Mouse (Mus musculus) gastrocnemius, adult 18-20 months (tissue): ENCODE data around the gene Gsc. TPM values are rescaled to one million over a fixed set of nuclear protein-coding genes. Genes with fewer than 3 reads are reported as not detected.
A peak's percentile ranks its signal among the peaks of the same experiment; 100 is the strongest.
"Not testable (repeated sequence)": the region's sequence is repeated elsewhere in the genome, so short reads cannot be mapped to it uniquely, and the experiment has no call there.

ENCODE experiments used
- DNase-seq: peaks from one replicate; pipeline ENCODE4 v3.0.0; 2021; ENCODE audit warnings: low spot score
- total RNA-seq, 2 experiments: library from RNA; stranded (reverse); gene quantifications; 2 replicates each; pipeline ENCODE4 v1.2.3; 2021

Gene Gsc
- total RNA-seq, 2 experiments from 2014 or later: not detected

DNA sequence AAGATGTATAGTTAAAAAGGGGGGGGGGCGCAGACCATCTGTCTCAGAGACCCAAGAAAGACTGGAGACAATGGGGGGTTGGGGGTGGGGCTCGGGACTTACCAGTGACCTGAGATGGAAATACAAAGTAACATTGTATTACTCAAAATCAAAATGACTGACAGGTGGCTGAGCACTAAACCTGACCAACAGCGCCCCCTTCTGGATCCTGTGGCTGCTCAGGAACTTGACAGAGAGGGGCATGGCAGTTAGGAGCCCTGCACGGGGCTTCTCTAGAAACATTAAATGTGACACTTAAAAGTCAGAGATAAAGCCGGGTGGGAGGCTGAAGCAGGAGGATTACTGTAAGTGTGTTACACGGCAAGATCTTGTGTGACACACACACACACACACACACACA is 13.8 kb downstream of the Gsc start:
- no peak for DNase-seq

DNA sequence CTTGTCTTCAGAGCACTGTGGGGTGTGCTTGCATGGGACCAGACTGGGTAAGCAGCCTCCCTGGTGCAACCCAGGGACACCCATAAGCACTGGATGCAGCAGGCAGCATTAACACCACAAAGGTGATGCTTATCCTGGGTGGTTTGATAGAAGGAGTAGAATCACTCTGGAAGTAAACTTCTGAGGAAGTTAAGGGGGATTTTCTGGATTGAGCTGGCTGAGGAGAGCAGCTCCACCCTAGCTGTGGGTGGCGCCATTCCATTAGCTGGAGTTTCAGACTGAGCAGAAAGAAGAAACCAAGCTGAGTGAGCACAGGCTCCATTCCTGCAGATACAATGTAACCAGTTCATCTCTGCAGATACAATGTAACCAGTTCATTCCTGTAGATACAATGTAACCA is 20.1 kb downstream of the Gsc start:
- DNase-seq: no peak

DNA sequence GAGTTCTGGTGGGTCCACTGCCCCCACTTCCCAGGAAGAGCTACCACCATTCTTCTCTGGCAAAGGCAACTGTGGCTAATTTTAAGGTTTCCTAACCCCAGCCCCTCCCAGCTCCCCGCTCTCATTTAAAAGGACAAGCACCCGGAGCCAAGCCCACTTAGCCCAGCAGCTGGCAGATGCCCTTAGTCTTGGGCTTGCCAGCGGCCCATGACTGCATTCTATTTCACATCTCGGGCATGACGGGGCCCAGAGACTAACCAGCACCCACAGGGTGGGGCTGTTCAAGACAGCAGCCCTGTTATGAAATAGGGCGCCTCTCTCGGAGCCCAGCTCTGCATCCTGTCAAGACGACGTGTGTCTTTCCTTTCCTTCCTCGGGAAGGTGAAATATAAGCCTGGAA is 22.9 kb downstream of the Gsc start:
- no peak for DNase-seq

DNA sequence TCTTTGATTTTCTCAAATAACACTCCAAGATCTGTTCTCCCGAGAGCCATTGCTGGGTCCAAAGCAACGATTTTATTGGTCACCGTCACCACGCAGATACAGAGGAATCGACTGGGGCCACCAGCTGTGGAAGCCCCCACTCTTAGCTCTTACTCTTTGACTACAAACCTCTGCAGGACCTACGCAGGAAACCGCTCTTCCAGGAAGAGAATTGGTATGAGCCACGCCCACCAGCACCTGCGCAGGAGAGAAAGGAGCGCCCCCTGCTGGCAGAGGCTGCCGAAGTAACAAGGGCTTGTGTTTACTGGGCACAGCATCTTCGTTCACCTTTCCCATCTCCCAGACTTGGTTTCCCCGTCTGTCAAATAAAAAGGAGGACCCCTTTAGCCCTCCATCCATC is 25.0 kb downstream of the Gsc start:
- no peak for DNase-seq

DNA sequence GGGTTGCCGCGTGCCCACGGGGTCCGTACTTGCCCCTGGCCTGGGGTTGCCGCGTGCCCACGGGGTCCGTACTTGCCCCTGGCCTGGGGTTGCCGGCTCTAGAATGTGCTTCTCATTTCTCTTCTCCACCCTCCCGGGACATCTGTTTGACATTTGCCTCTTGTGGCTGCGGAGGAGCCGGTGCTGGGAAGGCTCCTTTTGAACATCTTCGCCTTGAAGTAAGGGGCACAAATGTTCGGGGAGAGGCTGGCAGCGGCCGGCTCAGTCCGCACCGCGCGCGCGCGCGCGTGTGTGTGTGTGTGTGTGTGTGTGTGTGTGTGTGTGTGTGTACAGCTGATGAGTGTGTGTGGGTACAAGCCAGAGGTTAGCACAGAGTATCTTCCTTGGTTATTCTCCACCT is 26.1 kb downstream of the Gsc start:
- DNase-seq: not testable (repeated sequence)

DNA sequence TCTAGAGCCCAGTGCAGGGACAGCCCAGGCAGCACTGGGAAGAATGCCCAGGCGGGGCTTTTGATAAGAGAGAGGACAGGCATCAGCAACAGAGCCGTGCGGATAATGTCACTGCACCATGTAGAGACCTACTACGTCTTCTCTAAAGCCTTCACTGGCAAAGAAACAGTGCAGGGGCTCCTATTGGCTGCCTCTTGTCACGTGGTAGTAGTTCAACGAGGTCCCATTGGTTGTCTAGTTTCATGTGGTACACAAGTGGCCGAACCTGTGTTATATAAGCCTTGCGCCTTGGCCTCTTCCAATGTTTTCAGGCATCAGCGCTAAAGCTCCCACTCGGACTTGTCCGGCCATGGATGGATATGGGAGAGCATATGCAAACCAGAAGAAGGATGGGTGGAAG is 29.4 kb downstream of the Gsc start:
- DNase-seq: no peak

DNA sequence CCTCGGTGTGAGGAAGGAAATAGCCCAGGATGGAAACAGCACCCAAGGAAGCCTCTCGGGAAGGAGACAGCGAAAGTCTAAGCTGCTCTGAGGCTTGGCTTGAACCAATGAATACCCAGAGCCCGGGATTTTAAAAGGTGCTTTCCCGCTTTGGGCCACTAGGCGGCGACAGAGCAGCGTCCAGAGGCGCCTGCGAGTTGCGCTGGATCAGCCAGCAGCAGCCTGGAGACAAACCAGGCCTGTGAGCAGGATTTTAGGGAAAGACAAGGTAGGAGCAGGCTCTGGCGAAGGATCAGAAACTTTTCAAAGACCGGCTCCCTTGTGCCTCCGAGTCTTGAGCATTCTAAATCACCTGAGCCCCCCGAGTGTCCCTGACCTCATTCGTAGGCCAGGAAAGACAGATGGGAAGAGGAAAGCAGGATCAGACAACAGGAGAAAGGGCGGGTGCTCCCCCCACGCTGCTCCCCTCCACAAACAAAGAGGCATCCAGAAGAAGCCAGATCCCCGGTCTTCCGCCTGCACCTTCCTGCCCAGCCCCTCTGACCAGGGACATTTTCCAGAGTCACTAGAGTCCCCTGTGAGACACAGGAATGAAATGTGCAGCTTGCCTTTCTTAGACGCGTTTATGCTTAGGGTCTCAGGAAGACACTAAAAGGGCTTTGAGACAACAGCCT is 32.9 kb downstream of the Gsc start:
- peak; percentile 84 for DNase-seq

DNA sequence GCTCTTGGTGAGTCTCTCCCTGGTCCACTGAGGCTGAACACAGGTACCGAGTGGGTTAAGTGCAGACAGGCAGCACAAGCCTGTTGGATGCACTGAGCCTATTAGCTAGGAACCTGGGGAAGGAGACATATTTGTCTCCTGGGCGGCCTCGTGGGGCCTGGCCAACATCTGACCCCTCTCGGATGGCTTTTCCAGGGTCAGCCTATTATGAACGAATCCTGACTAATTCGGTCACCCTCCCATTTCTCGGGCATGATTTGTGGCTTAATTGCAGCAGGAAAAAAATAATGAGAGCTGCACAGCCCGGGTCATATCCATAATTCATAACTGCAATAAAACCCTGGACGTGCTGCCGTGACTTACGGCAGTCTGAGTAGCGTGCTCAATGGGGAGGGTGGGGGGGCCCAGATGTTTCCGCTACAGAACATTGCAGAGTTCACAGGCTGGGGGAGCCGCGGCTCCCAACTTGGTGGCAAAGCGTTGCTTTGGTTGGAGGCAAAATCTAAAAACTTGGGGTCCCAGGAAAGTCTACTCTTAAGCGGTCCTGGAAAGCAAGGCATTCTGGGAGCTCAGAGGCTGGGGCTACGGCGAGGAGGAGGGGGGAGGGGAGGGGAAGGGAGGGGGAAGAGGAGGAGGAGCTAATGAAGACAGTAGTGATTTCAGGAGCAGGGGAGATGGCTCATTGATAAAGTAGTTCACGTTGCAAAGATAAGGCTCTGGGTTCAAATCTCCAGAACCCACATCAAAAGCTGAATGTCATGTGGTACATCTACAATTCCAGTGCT is 39.0 kb downstream of the Gsc start:
- DNase-seq: no peak

DNA sequence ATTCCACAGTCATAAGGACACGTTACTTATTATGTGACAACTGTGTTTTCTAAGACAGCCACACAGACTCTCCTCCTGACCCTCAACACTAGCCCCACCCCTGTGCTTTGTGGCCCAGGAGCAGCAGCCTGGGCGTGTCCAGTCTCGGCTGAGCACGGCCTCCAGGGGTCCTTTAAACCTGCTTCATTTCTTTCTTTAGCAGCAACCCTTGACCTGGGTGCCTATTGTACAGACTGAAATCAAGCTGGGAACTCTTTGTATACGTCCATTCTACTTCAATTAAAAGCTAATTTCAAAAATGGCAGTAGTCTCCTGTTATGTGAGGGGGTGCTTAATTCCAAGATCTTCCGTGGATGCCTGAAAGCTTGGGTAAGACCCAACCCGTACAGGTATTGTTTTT is 39.9 kb downstream of the Gsc start:
- no peak for DNase-seq

DNA sequence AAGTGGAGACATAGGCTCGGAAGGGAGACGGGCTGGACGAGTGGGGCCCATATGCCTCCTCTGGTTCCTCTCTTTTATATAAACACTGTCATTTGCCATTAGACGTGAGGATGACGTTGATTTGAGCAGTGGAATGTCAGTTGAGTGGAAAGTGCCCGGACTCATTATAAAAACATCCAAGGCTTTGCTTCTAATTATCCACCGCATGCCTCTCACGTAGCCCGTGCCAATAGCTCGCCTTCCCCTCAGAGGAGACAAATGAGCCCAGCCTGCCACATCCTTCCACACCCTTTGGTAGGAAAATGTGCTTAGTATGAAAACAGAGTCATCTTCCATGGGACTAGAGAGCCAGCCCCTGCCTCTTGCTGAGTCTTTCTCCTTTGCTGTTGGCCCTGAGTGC is 41.8 kb downstream of the Gsc start:
- DNase-seq: no peak

DNA sequence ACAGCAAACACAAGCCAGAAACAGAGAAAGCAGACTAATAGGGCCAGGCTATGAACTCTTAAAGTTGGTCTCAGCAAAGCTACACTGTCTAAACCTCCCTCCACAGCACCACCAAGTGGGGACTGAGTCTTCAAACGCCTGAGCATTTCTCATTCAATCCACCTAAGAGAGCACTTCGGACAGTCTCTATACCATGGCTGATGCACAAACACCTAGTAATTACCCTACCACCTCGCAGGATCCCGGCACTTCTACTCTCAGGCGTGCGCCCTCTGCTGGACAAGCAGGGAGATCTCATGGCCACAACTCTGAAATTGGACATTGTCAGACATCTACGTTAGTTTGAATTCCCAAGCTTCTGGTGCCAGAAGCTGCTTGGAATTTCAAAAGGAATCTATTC is 46.2 kb downstream of the Gsc start:
- no peak for DNase-seq

DNA sequence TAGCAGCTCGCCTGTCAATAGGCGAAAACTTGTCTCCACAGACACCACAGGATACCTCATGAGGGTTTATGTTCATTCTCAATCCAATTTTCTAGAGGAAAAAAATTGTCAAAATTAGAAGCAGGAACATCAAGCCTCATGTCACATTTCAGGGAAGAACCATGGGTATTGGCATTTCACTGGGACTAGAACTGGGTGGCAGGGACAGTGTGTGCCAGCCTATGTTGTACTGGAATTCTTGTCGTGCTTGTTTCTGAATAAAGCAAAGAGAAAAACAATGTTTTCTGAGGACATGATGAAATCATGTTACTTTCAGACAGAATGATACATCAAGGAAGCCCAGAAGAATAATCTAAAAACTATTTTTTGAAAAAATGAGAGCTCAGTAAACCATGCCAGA is 47.5 kb downstream of the Gsc start:
- DNase-seq: no peak

DNA sequence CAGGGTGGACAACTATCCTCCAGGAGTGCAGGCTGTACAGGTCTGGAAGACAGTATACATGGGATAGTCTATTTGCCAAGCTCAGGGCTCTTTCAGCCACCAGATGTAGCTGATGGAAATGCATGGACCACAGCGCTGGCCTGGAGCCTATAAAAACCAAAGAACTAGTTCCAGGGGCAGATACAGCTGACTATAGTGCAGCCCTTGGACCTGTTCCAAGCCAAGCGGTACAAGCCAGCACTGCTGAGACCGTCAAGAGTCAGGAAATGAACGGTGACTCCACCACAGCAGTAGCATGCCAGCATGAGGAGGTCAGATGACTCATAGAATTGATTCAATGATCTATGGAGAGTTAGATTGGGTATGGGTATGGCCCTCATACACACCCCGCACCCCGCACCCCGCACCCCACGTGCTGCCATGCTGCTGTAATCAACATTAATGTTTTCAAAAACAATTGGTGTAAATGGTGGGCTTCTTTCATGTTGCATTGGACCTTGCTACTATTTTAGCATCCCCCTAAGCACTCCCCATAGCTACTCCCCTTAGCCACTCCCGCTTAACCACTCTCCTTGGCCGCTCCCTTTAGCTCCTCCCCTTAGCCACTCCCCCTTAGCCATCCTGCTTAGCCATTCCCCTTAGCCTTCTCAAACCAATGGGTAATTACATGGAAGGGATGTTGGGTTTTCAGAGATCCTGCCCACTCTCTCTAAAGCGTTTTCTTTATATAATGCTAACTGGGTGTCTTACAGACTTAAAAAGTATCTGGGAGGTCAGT is 50.3 kb downstream of the Gsc start:
- DNase-seq: no peak

Other genes with a start within 250 kb of the Gsc start
- under 1 TPM in 1 of 2 experiments, not detected in 1; 0.39 TPM for gene Serpina3g, start 237.1 kb downstream of the Gsc start, total RNA-seq
- not detected for gene Serpina3i, start 210.2 kb downstream of the Gsc start, total RNA-seq
- not detected for gene Serpina3j, start 158.8 kb downstream of the Gsc start, total RNA-seq
- gene Serpina3k, start 134.8 kb downstream of the Gsc start, total RNA-seq: 1 to 10 TPM in 1 of 2 experiments, not detected in 1; 1.9 TPM
- under 1 TPM; 0.14 to 0.55 TPM for gene Serpina3m, start 134.8 kb downstream of the Gsc start, total RNA-seq
- gene Serpina3n, start 66.6 kb downstream of the Gsc start, total RNA-seq: 10 to 100 TPM in 1 of 2 experiments, 1 to 10 TPM in 1; 6.6 to 10.6 TPM